Mouse (Mus musculus): ENCODE results near the gene Napepld. TPM values are rescaled to one million over a fixed set of nuclear protein-coding genes. Genes with fewer than 3 reads are reported as not detected.

Gene Napepld
- 8.1 and 8.5 TPM in 2 replicates for polyA plus RNA-seq (2012; rRNA removed)

DNA sequence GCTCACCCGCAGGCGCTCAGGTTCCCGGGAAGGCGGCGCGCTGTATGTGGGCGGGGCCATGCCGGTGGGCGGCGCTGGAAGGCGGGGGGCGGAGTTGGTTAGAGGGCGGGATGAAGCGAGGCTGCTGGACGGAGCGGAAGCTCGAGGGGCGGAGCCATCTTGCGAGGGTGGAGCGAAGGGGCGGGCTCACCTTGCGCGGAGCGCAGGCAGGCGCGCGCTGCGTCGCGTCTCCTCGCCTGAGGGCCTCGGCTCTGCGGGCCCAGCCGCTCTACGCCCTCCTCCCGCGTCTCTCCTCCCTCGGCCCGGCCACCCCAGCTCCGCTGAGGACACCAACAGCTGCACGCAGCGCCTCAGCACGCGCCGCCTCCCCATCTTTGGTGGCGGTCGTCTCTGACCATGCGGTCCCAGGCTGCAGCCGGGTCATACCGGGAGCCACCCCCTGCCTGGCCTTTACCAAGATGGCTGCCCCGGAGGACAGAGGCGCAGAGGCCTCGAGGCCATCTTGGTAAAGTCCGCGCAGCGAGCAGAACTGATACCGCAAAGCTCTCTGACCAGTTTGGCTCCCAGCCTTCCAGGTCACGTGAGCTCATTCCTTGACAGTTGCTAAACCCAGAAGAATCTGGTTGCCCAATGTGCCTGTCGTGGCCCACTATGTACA lies at the start of gene Napepld:
TSS of gene Napepld (minus strand) at position 46 of the 658 bp plus-strand sequence.

DNA sequence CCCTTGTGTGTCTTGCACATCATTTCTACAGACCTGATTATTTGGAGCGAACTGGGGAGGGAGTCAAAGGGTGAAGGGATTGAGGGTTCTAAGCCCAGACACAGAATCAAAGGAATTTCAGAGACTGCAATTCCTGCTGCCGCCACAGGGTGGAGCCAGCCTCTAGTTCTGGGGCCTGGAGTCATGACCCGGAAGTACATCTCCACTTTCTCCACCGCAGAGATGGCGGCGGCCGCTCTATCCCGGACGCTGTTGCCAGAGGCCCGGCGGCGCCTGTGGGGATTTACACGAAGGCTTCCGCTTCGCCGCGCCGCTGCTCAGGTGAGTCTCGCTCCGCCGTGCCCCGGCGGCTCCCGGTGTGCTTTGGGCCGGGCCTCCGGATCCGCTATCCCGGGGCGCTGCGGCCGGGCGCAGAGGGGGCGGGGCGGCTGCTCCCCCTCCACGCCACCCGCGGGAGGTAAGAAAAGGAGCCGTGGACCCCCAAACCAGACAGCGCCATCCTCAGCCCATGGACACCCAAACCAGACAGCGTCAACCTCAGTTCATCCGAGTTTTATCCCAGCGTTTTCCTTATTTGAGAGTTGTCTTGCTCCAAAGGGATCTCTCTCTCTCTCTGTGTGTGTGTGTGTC lies 35.9 kb upstream of the Napepld start, which contains the start of gene Pmpcb:
TSS of gene Pmpcb (plus strand) at position 186 of the 630 bp plus-strand sequence.

DNA sequence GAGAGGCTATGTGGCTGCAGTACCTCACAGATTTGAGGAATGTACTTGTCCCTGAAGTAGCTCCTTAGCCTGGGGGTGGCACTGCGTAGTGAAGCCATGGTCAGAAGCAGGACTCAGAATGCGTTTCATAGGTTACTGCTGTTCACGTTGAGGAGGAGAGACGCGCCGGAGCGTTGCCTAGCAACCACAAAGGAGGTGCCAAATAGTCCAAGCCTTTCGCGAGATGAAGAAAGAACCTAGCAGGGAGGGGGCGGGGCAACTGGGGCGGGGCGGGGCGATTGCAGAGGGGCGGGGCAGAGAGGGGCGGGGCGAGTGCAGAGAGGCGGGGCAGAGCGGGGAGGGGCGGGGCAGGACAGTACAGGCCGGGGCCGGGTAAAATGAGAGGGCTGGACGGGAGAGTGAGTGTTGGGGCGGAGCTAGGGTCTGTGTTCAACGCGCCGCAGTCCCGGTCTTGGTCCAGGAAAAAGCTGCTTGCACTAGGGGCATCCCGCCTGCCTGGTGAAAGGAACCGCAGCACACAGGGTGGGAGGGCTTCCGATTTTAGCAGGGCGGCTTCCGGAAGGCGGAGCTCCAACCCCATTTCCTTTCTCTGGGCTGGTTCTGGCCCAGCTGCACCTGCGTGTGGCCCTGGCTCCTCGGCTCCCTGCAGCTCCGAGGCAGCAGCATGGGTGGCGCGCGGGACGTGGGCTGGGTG lies 55.6 kb downstream of the Napepld start, which contains the start of the genes Fbxl13 and Armc10:
TSS of gene Fbxl13 (minus strand) at position 196 of the 694 bp plus-strand sequence.
TSS of gene Armc10 (plus strand) at position 375 of the 694 bp plus-strand sequence.

Other genes with a start within 250 kb of the Napepld start
- 15.3 and 17.1 TPM in 2 replicates for gene Lrrc17, start 157.8 kb downstream of the Napepld start, polyA plus RNA-seq (2012; rRNA removed)
- 1.0 and 1.7 TPM in 2 replicates for gene Fbxl13, start 55.8 kb downstream of the Napepld start, polyA plus RNA-seq (2012; rRNA removed)
- 57.2 and 418 TPM in 2 replicates for gene Armc10, start 55.6 kb downstream of the Napepld start, polyA plus RNA-seq (2012; rRNA removed)
- 30.2 and 32.3 TPM in 2 replicates for gene Pmpcb, start 35.7 kb upstream of the Napepld start, polyA plus RNA-seq (2012; rRNA removed)
- 11.6 and 37.2 TPM in 2 replicates for gene Dnajc2, start 83.9 kb upstream of the Napepld start, polyA plus RNA-seq (2012; rRNA removed)
- gene Psmc2, start 83.9 kb upstream of the Napepld start, polyA plus RNA-seq (2012; rRNA removed) = 15.8 and 18.2 TPM in 2 replicates
- gene Slc26a5, start 164.2 kb upstream of the Napepld start, polyA plus RNA-seq (2012; rRNA removed) = not detected in 2 replicates

Measured in ovary, adult 2 months (tissue).